Mouse (Mus musculus): ENCODE results near the gene Nthl1.

DNA sequence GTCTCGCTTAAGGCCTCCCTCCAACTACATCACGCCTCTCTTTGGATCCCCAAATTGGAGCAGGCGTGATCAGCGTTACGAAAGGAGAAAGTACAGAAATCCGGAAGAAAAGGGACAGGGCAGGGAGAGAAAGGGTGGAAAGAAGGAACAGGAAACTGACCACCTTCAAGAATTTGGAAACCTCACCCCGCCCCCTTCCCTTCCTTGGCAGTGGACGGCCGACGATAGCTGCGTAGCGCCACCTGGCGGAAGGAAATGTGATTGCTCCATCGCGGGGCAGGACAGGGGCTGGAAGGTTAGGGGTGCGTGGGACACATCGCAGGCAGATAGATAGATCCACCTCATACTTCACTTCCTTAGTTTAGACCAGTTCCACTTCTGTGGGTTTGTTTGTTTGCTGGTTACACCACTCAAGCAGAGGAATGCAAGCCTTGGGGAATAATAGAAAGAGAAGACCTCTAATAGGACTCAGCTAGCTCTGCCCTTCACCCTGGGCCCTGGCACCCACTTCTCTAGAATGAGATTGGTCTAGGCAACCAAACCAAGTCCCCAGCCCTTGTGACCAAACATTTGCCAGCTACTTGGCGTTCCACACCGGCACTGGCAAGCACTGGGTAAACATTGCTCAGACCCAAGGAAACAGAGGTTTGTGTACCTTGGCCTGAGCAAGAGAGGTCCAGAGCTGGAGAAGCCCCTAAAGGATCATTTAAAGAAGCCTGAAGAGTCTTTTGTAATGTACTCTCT lies 21.7 kb downstream of the Nthl1 start:
- TF ChIP-seq POLR2A (IDR thresholded peaks at IDR 0.05; ENCODE audit: extremely low read depth, insufficient read depth, low read length) = no peak
- TF ChIP-seq CTCF (IDR thresholded peaks at IDR 0.05; ENCODE audit: low read depth, low read length) = peak; percentile 96
